Mouse (Mus musculus): ENCODE measurements around the gene Rasl11b.

Rasl11b gene

DNA sequence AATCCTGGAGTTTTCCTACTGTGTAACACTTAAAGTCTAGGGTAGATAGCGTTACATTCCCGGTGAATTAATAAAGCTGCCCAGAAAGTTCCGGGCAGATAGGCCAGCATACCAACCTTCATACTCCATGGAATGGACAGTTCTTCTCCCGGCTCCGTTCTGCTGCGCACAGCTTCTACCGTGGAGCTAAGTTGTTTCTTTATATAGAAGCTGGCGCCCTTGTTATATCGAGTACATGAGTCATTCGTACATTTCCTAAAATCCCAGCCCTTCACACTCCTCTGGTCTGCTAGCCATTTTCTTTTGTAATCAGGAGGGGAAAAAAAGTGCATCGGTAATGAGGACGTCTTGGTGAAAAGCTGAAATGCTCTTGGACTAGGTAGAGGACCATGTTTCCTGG lies 7.0 kb upstream of the Rasl11b start:
- no peak for DNase-seq (ENCODE audit: low spot score in 2 of 2)

GRCm38 (mm10) chr5:74188886-74189285 lies 6.2 kb upstream of the Rasl11b start:
- DNase-seq (ENCODE audit: low spot score in 2 of 2) = no peak

DNA sequence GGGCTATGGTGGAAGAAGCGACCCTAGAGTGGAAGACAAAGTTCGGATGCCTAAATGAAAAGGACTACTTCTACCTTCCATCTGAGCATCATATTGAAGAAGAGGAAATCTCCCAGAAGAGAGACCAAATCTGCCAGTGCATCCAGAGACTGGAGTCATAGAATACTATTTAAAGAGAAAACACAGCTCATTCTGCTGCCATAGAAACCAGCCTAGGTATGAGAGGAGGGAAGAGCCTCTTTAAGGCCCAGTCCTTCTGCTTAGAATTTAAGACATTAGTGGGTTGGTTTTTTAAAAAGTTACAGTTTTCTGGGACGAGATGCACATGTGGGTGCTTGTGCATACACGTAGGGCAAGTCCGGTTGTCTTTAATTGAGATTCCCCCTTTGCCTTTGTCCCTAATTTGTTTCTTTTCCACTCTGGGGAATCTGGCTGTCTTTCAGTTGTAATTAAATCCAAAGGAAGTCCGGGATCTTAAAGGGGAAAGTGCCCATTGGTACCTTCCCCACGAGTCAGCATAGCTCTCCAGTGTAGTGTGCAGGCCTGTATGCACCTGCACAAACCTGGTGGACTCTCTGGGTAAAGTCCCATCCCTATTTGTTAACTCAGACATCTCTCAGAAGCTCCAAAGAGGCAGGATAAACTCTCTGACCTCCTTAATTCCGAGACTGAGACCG lies 5.5 kb upstream of the Rasl11b start:
- no peak for DNase-seq (ENCODE audit: low spot score in 2 of 2)

GRCm38 (mm10) chr5:74190161-74190491 lies 5.0 kb upstream of the Rasl11b start:
- no peak for DNase-seq (ENCODE audit: low spot score in 2 of 2)

- no peak for DNase-seq (ENCODE audit: low spot score in 2 of 2)
Measured at GRCm38 (mm10) chr5:74190911-74191310, 4.2 kb upstream of the Rasl11b start.

- no peak for DNase-seq (ENCODE audit: low spot score in 2 of 2)
Measured at GRCm38 (mm10) chr5:74193008-74193407, 2.1 kb upstream of the Rasl11b start.

- no peak for DNase-seq (ENCODE audit: low spot score in 2 of 2)
Measured at GRCm38 (mm10) chr5:74193626-74194025, 1.5 kb upstream of the Rasl11b start.

DNA sequence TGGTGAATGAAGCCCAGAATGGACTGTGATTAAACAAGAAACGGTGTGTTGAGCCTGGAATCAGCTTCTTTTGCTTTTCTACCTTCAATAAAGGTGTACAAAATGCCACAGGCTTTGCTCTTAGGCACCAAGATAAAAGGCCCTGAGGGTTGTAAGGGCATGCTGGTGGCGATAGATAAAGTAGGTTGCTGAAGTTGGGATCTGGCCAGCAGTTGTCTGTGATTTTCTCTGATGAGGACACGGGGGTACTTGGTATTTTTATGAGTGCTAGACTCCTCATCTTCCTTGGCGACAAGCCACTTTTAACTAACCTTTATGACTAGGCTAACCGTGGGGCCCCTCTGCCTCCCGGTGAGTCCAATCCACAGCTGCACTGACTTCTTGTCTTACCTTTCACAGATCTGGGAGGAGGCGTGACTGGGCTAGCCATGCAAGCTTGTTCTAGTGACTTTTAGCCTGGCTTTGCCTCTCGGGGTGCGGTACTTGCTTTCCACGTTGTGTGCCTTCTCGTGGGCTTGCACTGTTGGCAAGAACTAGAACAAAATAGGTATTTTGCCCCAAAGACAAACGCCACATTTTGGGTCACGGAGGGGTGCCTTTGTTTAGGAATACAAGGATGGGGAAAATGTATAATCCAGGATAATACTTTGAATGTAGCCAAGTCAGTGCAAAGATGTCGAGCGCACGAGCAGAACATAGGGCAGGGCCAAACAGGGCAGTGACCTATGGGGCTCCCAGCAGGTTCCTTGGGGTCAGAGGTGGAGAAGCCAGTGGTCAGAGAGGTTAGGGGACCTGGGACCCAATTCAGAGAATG lies 852 bp upstream of the Rasl11b start:
- DNase-seq (ENCODE audit: low spot score in 2 of 2) = no peak

GRCm38 (mm10) chr5:74195614-74196306 lies 674 bp downstream of the Rasl11b start:
- DNase-seq (ENCODE audit: low spot score in 2 of 2) = no peak

GRCm38 (mm10) chr5:74196307-74196618 lies 1.2 kb downstream of the Rasl11b start:
- no peak for DNase-seq (ENCODE audit: low spot score in 2 of 2)

DNA sequence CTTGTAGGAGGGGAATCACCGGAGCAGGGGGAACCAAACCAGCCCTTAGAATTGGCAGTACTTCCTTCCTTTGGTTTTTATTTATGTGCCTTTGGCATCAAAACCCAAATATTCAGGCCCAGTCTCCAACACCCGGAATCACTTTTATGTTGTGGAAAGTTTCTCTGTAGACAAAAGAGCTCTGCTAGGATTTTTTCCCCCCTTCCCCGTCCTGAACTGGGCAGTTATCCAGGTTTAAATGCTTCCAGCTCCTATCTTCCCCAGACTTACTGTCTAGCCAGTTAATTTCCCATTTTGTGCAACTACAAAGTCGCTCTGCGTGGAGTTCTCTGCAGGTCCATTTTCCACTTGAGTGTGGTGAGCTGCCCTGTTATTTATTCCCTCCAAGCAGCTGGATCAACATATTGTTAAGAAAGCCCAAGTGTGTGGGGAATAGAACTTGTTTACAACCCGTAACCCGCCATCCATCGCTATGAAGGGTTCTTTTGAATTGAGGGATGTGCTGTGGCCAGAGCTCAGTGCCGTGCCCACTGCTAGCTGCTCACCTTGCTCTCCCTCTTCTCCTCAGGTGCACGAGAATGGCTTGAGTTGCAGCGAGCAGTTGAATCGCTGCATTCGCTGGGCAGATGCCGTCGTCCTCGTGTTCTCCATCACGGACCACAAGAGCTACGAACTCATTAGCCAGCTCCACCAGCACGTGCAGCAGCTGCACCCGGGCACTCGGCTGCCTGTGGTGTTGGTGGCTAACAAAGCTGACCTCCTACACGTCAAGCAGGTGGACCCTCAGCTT lies 2.6 kb downstream of the Rasl11b start:
- DNase-seq (ENCODE audit: low spot score in 2 of 2) = no peak

GRCm38 (mm10) chr5:74198446-74198845 lies 3.4 kb downstream of the Rasl11b start:
- no peak for DNase-seq (ENCODE audit: low spot score in 2 of 2)

DNA sequence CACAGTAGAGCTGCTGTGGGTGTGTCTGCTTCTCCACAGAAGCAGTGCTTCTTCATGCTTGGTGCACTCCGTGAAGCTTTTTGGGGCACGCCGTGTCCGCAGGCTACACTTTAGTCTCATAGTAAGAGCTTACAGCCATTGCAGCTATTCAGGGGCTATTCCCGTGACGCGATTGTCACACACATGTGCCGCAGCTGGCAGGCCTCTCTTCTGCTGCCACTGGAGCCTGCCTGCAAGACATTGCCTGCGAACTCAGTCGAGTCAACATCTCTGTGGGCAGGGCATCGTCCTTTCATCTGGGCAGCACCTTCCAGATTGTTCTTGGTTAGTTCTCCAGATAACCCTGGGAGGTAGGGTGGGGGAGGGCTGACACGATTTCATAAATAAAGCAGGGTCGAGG lies 4.7 kb downstream of the Rasl11b start:
- no peak for DNase-seq (ENCODE audit: low spot score in 2 of 2)

- no peak for DNase-seq (ENCODE audit: low spot score in 2 of 2)
Measured at GRCm38 (mm10) chr5:74200481-74200880, 5.4 kb downstream of the Rasl11b start.

DNA sequence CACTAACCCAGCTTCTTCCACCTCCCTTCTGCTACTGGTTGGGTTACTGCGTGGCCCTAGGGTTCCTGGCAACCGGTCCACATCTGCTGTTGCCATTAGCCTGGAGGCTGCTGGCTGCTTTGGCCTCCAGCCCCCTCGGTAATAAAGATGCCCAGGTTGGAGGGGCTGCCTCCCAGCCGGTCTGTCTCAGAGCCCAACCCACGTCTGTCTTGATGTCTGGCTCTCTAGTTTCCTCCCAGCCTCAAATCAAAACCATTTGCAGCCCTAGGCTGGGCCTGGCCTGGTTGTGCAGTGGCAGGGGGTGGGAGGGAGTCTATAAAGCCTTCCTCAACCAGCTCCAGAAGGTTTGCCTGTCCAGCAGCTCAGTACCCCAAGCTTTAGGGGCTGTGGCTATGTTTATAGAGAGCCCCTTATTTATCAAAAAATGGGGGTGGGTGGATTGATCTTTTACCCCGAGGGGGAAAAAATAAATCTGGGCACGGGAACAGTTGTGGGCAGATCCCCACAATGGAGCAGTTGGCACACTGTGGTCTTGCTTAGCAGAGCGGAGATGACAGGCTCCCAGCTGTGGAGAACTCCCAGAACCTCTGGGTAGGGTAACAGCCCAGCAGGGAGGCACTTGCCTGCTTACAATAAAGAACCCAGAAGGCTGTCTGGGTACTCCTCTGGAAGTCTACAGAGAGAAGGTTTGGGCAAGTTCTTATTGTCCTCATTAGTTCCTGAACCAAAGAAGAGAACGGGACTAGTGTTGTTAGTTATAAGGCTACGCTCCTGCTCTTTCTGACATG lies 6.7 kb downstream of the Rasl11b start:
- DNase-seq (ENCODE audit: low spot score in 2 of 2) = no peak

GRCm38 (mm10) chr5:74202515-74202914 lies 7.4 kb downstream of the Rasl11b start:
- no peak for DNase-seq (ENCODE audit: low spot score in 2 of 2)

DNA sequence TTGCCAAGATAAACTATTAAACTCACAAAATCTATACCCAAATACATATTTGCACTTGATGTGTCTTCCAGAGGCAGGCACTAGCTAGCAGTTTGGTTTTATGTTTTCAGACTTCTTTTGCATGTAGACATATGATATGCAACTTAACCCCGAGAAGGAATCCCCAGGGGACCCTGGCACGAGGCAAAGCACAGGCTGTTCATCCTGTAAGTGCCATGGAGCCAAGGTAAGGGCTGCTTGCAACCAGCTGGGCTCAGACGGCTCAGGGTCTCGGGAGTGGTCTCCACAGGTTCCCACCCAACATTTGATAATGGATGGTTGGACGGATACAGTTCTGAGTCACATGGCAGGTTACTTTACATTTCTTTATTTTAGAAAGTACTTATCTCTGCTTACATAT lies 9.4 kb downstream of the Rasl11b start:
- no peak for DNase-seq (ENCODE audit: low spot score in 2 of 2)

GRCm38 (mm10) chr5:74205509-74205908 lies 10.4 kb downstream of the Rasl11b start:
- DNase-seq (ENCODE audit: low spot score in 2 of 2) = no peak

DNA sequence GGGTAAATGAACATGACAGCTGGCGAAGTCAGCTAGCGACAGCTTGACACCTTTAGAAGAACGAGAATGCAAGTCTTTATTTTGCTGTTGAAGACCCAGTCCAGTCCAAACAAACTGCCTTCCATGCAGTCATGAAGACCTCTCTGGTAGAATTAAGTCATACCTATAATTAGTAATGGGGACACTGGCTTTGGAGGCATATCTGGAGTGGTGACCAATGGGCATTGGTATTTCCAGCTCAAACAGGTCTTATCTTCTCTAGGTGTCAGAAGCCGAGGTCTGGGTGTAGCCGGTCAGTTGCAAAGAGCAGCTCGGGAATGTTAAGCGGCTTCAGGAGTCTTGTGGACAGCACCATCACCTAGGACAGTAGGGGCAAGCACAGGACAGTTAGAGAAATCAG lies 11.0 kb downstream of the Rasl11b start:
- no peak for DNase-seq (ENCODE audit: low spot score in 2 of 2)

DNA sequence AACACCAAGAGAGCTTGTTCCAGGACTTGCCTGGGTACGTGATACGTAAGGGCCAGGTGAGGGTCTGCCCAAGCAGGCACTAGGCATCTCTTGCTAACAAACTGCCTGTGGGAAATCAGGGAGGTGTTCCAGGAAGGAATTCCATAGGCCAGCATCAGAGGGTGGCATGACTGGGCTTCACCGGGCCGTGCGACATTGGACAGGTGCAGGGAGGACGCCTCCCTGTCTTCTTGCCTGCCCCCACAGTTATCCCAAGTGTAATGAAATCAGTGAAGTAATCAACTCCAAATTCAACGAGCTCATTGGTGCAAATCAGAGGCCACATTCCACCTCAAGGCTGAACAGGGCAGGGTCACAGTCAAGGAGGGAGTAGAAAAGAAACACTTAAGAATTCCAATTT lies 11.6 kb downstream of the Rasl11b start:
- no peak for DNase-seq (ENCODE audit: low spot score in 2 of 2)

GRCm38 (mm10) chr5:74207209-74207608 lies 12.1 kb downstream of the Rasl11b start:
- no peak for DNase-seq (ENCODE audit: low spot score in 2 of 2)

All from spleen, postnatal 10 days (tissue).